ENCODE assay signal across 8 mouse cellular contexts in genomic region chr6:127970120-127970519, GRCm38 (mm10).
DNase-seq lines count a peak whose midpoint lies in the region; ATAC-seq lines count a peak whose summit lies in the region.

No protein-coding gene starts in this region.

- peaks cover 4% of the 10 kb centered on the region for H3K4me1 ChIP-seq in kidney, embryonic 14.5 days (ENCODE audit: control insufficient read depth, insufficient read depth, low read length)
- H3K4me1 ChIP-seq in intestine, embryonic 16.5 days (ENCODE audit: control insufficient read depth, insufficient read depth, low read length), result peaks cover 3% of the 10 kb centered on the region; the same call in 1 of the 2 replicates
- H3K4me1 ChIP-seq in stomach, embryonic 16.5 days (ENCODE audit: control insufficient read depth, insufficient read depth, low read length), result peaks cover 15% of the 10 kb centered on the region

- H3K9me3 ChIP-seq in kidney, embryonic 14.5 days (ENCODE audit: control insufficient read depth, low read length), result no peaks in the 10 kb centered on the region
- H3K9me3 ChIP-seq in intestine, embryonic 16.5 days (ENCODE audit: control insufficient read depth, low read length), result no peaks in the 10 kb centered on the region
- H3K9me3 ChIP-seq in stomach, embryonic 16.5 days (replicated peaks; ENCODE audit: control insufficient read depth, low read length), result no peaks in the 10 kb centered on the region

- H3K4me2 ChIP-seq in kidney, embryonic 14.5 days (replicated peaks; ENCODE audit: low read depth, low read length), result no peak overlapping the region
- H3K4me2 ChIP-seq in intestine, embryonic 16.5 days (ENCODE audit: low read depth, low read length), result no peak overlapping the region
- no peak overlapping the region for H3K4me2 ChIP-seq in stomach, embryonic 16.5 days (ENCODE audit: low read depth, low read length)

- H3K27ac ChIP-seq in kidney, embryonic 14.5 days (ENCODE audit: low read depth, low read length), result no peak overlapping the region
- H3K27ac ChIP-seq in intestine, embryonic 16.5 days (ENCODE audit: low read length), result no peak overlapping the region
- H3K27ac ChIP-seq in stomach, embryonic 16.5 days (ENCODE audit: low read length), result no peak overlapping the region

- no peak overlapping the region for H3K4me3 ChIP-seq in kidney, embryonic 14.5 days (ENCODE audit: low read length)
- H3K4me3 ChIP-seq in intestine, embryonic 16.5 days (ENCODE audit: low read length), result no peak overlapping the region
- H3K4me3 ChIP-seq in stomach, embryonic 16.5 days (replicated peaks; ENCODE audit: low read length), result no peak overlapping the region

- H3K27me3 ChIP-seq in kidney, embryonic 14.5 days (ENCODE audit: control insufficient read depth, insufficient read depth, low read length), result no peaks in the 10 kb centered on the region
- no peaks in the 10 kb centered on the region for H3K27me3 ChIP-seq in intestine, embryonic 16.5 days (replicated peaks; ENCODE audit: control insufficient read depth, insufficient read depth, low read length)
- no peaks in the 10 kb centered on the region for H3K27me3 ChIP-seq in stomach, embryonic 16.5 days (ENCODE audit: control insufficient read depth, insufficient read depth, low read length)

- peaks cover 9% of the 10 kb centered on the region for H3K36me3 ChIP-seq in kidney, embryonic 14.5 days (ENCODE audit: control insufficient read depth, insufficient read depth, low read length)
- H3K36me3 ChIP-seq in intestine, embryonic 16.5 days (ENCODE audit: control insufficient read depth, insufficient read depth, low read length), result no peaks in the 10 kb centered on the region
- no peaks in the 10 kb centered on the region for H3K36me3 ChIP-seq in stomach, embryonic 16.5 days (ENCODE audit: control insufficient read depth, insufficient read depth, low read length)

- no peak overlapping the region for H3K9ac ChIP-seq in kidney, embryonic 14.5 days (ENCODE audit: low read depth, low read length)
- no peak overlapping the region for H3K9ac ChIP-seq in intestine, embryonic 16.5 days (ENCODE audit: low read depth, low read length)
- no peak overlapping the region for H3K9ac ChIP-seq in stomach, embryonic 16.5 days (ENCODE audit: low read length)

- intact Hi-C loops in left cerebral cortex, postnatal 4 days (cut with DNase I), result loop anchor here (10.0 kb wide), 1 partner anchor 255 kb away; no protein-coding TSS in a partner anchor

- 7% methylated on average over 7 of the region's 7 CpGs for WGBS in kidney, embryonic 14.5 days
- WGBS in intestine, embryonic 16.5 days, result 10% methylated on average over 7 of the region's 7 CpGs
- 13% methylated on average over 7 of the region's 7 CpGs for WGBS in stomach, embryonic 16.5 days

- no peak for ATAC-seq in kidney, embryonic 14.5 days (ENCODE audit: low FRiP score, low TSS enrichment)
- peak; percentile 56 for ATAC-seq in intestine, embryonic 16.5 days
- 0 out of 2 replicates have a peak, but pooled peaks have one; percentile 23 for ATAC-seq in stomach, embryonic 16.5 days (ENCODE audit: insufficient read depth, low FRiP score)

- DNase-seq in kidney, adult 11 months, result peak; percentile 48
- peak; percentile 86 to 91 for DNase-seq in cerebellum, postnatal 4 days (ENCODE audit: low spot score in 2 of 2)
- DNase-seq in gastrocnemius, adult 18-20 months (ENCODE audit: low spot score), result peak; percentile 81
- DNase-seq in left cerebral cortex, postnatal 4 days, result peak; percentile 86
- DNase-seq in neural tube, embryonic 10.5 days (ENCODE audit: extremely low spot score, low spot score), result peak; percentile 83
